Mouse (Mus musculus) megakaryocyte, embryonic 14.5 days (primary cell): ENCODE data around the gene Galnt17.

Experiments used
- FLI1 ChIP-seq: IDR thresholded peaks from 2 replicates; pipeline ENCODE4 v1.6.1; 2012; ENCODE audit warnings: low read length, inconsistent platforms, mixed read lengths
- GATA1 ChIP-seq: IDR thresholded peaks from 3 replicates; pipeline ENCODE4 v1.6.1; 2012; ENCODE audit warnings: mixed read lengths, low read length, inconsistent platforms, borderline replicate concordance

DNA sequence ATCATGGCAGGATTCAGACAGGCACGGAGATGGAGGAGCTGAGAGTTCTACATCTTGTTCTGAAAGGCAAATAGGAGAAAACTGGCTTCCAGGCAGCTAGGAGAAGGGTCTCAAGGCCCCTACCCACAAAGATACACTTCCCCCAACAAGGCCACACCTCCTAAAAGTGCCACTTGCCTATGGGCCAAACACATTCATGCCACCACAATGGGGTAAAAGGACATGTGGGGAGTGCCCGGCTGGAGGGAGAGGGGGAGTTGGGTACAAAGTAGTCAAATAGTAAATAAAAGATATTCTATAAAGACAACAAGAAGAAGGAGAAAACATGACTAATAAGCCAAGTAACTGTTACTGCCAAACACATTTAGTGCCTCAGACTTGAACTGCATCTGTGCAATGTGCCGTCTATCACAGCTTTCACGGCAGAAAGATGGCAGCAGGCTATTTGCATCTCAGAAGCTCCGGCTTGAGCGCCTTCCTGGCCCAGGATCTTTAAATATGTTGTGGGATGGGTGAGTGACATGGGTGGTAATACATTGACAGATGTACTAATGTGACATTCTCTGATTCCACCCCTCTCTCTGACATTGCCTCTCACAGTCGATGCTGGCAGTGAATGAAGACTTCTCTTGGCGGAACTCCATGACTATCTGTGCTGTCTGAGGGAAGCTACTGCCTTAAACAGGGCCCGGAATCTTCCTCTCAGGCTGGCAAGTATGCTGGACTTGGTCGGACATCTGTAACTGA, 85.6 kb downstream of the Galnt17 start:
- TF ChIP-seq GATA1 (no peak), FLI1 (no peak)
